Mouse (Mus musculus) midbrain, embryonic 12.5 days (tissue): ENCODE measurements around the gene Fgfr2. TPM values are rescaled to one million over a fixed set of nuclear protein-coding genes. Genes with fewer than 3 reads are reported as not detected.

Experiments used
- ATAC-seq: fragments of 200-750 bp; cut with Nextera tagmentation; 2 replicates; pipeline ENCODE4 v1.8.0; 2017; ENCODE audit warnings: low read depth, moderate TSS enrichment, moderate library complexity; ENCODE audit not compliant: low FRiP score
- H3K27ac ChIP-seq: fragments of 300-500 bp; sonication (generic); replicated peaks from 2 replicates; pipeline ENCODE4 v1.5.1; 2016; ENCODE audit warnings: mild to moderate bottlenecking
- H3K27me3 ChIP-seq: fragments of 300-500 bp; sonication (generic); 2 replicates; pipeline ENCODE4 v1.6.1; 2016; ENCODE audit warnings: mild to moderate bottlenecking
- H3K36me3 ChIP-seq: fragments of 300-500 bp; sonication (generic); 2 replicates; pipeline ENCODE4 v1.6.1; 2016
- H3K4me1 ChIP-seq: fragments of 300-500 bp; sonication (generic); 2 replicates; pipeline ENCODE4 v1.6.1; 2016
- H3K4me2 ChIP-seq: fragments of 300-500 bp; sonication (generic); replicated peaks from 2 replicates; pipeline ENCODE4 v1.6.1; 2016; ENCODE audit warnings: mild to moderate bottlenecking, moderate library complexity
- H3K4me3 ChIP-seq: fragments of 300-500 bp; sonication (generic); 2 replicates; pipeline ENCODE4 v1.5.1; 2016; ENCODE audit warnings: mild to moderate bottlenecking
- H3K9ac ChIP-seq: fragments of 300-500 bp; sonication (generic); replicated peaks from 2 replicates; pipeline ENCODE4 v1.6.1; 2016; ENCODE audit warnings: mild to moderate bottlenecking, moderate library complexity
- H3K9me3 ChIP-seq: fragments of 300-500 bp; sonication (generic); 2 replicates; pipeline ENCODE4 v1.6.1; 2016; ENCODE audit warnings: mild to moderate bottlenecking
- WGBS: fragments of 180-500 bp; shearing (Covaris S2); methylation state at CpG from one replicate; pipeline ENCODE4 v1.1.7; 2016; 5-methylcytosine and 5-hydroxymethylcytosine counted together
- polyA plus RNA-seq: library from polyadenylated mRNA; unstranded; fragments of >200 nt; fragmentation: Nextera tagmentation; extraction: Ambion mirVana; gene quantifications from 2 replicates; pipeline ENCODE4 v1.2.1, GENCODE M21; 2016

Fgfr2 gene
- polyA plus RNA-seq, 1 experiment from 2014 or later: 96.5 TPM

DNA sequence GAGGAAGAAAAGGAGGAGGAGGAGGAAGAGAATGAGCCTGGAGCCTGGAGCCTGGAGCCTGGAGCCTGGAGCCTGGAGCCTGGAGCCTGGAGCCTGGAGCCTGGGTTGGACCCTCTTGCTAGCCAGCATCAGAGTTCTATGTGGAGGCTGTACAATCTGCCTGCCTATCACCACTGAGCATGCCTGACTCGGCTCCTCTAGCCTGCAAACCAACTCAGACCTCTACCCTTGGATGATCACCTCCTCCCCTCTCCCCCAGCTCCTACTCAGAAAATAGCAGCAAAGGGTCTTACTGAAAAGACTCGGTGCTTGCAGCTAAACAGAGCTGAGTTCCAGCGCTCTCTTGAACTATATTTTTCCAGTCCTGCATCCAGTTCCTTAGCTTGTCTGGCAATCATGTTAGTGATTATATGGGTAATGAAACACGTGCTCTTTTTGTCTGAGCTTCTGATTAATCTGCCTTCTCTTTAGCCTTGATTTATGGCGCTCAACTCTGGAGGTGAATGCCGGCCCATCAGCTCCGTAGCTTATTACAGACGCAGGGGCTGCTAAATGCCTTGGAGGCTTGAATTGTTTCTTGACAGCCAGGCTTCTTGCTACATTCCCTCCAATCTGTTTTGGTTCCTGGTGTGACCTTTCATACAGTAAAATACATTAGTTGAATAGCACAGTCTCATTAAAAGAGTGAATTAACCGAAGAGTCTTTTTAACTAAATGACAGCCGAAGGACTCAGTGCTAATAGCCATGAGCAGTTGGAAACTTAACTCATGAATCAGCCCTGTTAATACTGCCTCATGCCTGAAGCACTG, 1345.5 kb downstream of the Fgfr2 start:
- H3K4me2 ChIP-seq: 0 out of 2 replicates have a peak overlapping the region, but pooled peaks have one; percentile 1
- H3K27me3 ChIP-seq: peaks cover 41% of the 10 kb centered on the region
- H3K4me1 ChIP-seq: peaks cover 26% of the 10 kb centered on the region
- H3K9ac ChIP-seq: no peak overlapping the region
- H3K4me3 ChIP-seq: no peak overlapping the region
- 0 out of 2 replicates have a peak overlapping the region, but pooled peaks have one; percentile 30 for H3K27ac ChIP-seq
- no peaks in the 10 kb centered on the region for H3K9me3 ChIP-seq
- ATAC-seq: peak; percentile 66
- WGBS: 39% methylated on average over 10 of the region's 10 CpGs
- no peaks in the 10 kb centered on the region for H3K36me3 ChIP-seq

DNA sequence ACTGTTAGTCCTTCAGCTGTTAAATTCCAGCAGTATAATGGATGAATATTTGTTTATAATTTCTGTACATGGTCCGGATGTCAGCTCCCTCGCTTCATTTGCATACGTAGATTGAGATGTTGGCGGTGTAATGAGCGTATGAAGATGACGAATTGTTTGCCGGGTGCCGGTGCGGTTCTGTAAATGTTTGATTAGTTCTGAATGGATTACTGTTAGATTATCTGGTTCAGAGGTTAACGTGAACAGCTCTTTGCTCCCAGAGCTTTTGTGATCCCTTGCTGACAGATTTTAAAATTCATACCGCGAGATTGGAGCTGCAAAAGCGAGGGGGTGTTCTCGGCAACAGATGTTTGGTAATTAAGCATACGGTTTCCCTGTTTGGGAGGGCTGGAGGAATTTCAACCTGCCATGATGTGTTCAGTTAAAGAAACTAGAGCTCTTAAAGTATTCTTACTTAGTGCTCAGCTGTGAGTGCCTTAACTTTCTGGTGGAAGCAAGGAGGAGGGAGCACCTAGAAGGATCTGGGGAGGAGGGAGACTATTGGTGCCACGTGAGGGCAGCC, 1346.9 kb downstream of the Fgfr2 start:
- Histone ChIP-seq H3K4me2 (no peak overlapping the region), H3K9ac (no peak overlapping the region), H3K9me3 (no peaks in the 10 kb centered on the region), H3K27ac (no peak overlapping the region), H3K36me3 (no peaks in the 10 kb centered on the region), H3K4me3 (no peak overlapping the region), H3K27me3 (peaks cover 35% of the 10 kb centered on the region), H3K4me1 (peaks cover 26% of the 10 kb centered on the region)
- no peak for ATAC-seq
- WGBS: 61% methylated on average over 16 of the region's 16 CpGs

DNA sequence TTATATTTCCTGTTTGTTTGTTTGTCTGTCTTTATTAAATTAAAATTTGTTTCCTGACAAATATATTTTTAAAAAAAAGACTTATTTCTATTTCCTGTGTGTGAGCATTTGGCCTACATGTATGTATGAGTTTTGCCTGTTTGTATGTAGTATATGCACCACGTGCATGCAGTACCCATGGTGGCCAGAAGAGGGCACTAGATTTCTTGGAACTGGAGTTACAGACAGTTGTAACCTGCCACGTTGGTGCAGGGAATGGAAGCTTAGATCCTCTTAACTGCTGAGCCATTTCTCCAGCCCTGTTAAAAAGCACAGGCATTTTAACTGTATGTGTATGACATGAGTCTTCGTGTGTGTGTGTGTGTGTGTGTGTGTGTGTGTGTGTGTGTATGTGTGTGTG, 1365.2 kb downstream of the Fgfr2 start:
- no peak overlapping the region for H3K27ac ChIP-seq
- H3K27me3 ChIP-seq: peaks cover 14% of the 10 kb centered on the region; the same call in 1 of the 2 replicates
- WGBS: 88% methylated on average over 3 of the region's 3 CpGs
- H3K9ac ChIP-seq: no peak overlapping the region
- H3K4me2 ChIP-seq: no peak overlapping the region
- no peaks in the 10 kb centered on the region for H3K36me3 ChIP-seq
- no peak overlapping the region for H3K4me3 ChIP-seq
- no peak for ATAC-seq
- peaks cover 9% of the 10 kb centered on the region for H3K9me3 ChIP-seq
- H3K4me1 ChIP-seq: no peaks in the 10 kb centered on the region

DNA sequence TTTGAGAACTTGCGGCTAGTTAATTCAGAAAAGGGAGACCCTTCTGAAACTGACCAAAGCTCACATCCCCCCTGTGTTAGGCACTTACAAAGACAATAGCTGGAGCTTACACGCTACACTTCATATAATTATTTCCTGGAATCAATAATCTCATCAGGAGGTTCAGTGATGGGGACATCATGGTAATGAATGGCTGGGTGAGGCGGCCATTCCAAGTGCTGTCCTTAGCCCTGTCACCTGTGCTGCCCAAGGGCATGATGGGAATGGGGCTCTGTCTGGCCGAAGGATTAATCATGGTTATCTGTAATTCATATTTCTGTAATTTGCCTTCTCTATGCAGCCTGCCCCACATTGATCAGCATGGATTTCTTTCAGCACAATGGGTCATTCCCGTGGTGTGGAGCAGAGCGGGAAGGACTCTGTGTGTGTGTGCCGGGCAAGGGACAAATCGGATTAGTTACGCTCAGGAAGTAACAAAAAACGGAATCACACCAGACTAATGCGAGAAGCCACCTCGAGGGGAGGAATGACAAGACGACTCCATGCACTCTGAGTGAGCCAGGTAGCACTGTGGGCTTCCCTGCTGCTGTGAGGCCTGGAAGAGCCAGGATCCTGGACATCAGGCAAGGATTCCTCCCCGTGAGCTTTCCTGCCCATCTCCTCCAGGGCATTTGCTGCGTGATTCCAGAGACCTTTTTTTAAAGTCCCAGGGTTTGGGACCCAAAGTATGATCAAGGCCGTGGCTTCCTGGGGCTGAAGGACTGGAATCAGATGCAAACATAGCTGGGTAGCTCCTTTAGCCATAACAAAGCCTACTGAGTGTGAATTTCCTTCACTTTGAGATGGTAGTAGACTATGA, 1375.8 kb downstream of the Fgfr2 start:
- Histone ChIP-seq H3K9ac (no peak overlapping the region), H3K4me2 (peak overlapping the region; percentile 36), H3K27ac (no peak overlapping the region), H3K4me3 (no peak overlapping the region), H3K27me3 (peaks cover 92% of the 10 kb centered on the region), H3K4me1 (peaks cover 11% of the 10 kb centered on the region), H3K9me3 (no peaks in the 10 kb centered on the region), H3K36me3 (no peaks in the 10 kb centered on the region)
- ATAC-seq: peak; percentile 87
- 18% methylated on average over 16 of the region's 16 CpGs for WGBS

DNA sequence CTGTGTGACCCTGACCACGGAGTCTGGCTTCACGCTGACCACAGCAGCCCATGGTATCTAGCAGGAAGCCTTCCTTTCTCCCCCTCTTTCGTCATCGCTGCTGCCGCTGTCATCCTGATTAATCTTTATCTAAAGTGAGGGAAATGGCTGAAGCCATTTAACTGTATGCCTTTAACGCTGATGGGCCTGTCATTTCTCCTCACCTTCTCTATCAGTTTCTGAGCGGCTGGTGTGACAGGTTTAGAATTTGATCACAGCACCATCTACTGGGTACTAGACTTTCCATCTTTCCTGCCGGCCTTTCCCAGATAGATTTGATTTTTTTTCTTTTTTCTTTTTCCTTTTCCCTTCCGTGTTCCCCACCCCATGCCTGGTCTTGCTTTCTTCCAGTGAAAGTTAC, 1376.4 kb downstream of the Fgfr2 start:
- Histone ChIP-seq H3K27me3 (peaks cover 94% of the 10 kb centered on the region), H3K9me3 (no peaks in the 10 kb centered on the region), H3K4me1 (peaks cover 11% of the 10 kb centered on the region), H3K9ac (no peak overlapping the region), H3K4me3 (no peak overlapping the region), H3K4me2 (peak overlapping the region; percentile 36), H3K27ac (no peak overlapping the region), H3K36me3 (no peaks in the 10 kb centered on the region)
- peak; percentile 28; the same call in 1 of the 2 replicates for ATAC-seq
- 20% methylated on average over 9 of the region's 9 CpGs for WGBS

DNA sequence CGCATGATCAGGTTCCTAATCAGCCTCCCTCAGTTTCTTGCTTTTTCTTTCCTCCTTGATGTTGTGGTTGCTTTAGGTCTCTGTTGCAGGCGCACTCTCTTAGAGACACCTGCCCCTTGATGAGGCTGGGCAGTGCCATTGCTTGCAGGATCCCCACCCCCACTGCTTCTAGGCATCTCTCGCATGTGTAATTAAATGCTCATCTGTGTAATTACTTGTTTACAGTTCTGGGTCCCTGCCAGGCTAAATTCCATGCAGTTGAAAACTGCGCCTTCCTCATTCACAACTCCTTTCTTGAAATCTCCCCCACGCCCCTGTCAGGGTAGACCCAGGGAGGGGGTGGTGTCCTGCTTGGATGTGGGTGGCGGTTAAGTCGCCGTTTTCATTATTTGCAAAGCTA, 1380.0 kb downstream of the Fgfr2 start:
- H3K9me3 ChIP-seq: no peaks in the 10 kb centered on the region
- ATAC-seq: no peak
- no peak overlapping the region for H3K4me3 ChIP-seq
- peaks cover 78% of the 10 kb centered on the region for H3K27me3 ChIP-seq
- WGBS: 73% methylated on average over 8 of the region's 8 CpGs
- H3K4me1 ChIP-seq: peaks cover 11% of the 10 kb centered on the region
- H3K4me2 ChIP-seq: no peak overlapping the region
- no peak overlapping the region for H3K27ac ChIP-seq
- no peak overlapping the region for H3K9ac ChIP-seq
- H3K36me3 ChIP-seq: no peaks in the 10 kb centered on the region

DNA sequence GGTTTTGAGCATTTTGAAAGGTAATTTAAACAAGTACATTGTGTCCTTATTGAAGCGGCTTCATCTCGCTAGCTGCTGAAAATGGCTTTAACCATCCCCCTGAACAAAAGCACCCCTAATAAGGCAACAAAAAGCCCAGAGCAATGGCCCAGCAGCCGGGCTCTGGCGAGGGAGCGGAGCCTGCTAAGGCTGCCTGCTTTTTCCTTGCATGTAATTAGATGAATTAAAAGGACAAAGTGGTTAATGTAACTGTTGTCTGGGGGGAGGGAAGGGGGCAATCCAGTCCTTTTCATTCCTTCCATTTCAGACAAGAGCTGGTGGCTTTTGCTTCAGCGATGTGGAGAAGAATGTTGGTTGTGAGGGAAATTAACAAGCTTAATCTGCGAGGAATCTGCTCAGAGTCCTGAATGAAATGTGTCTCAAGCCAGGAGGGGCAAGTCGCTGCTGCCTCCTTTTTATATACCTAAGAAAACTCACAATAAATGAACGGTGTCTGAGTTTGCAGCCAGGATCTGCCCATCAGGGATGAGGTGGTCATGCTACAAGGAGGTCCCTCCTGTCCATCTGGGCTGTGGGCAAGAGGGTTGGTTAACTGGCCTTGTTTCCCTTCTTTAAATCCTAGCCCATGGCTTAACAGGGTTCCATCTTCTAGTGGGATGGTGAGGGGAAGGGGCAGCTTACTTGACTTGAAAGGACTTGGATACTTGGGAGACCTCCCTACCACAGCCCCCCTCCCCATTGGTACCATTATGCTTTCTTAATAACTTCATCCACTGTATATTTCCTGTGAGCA, 1400.2 kb downstream of the Fgfr2 start:
- 6% methylated on average over 9 of the region's 9 CpGs for WGBS
- Histone ChIP-seq H3K9me3 (no peaks in the 10 kb centered on the region), H3K4me2 (peak overlapping the region; percentile 37), H3K4me1 (peaks cover 17% of the 10 kb centered on the region), H3K36me3 (no peaks in the 10 kb centered on the region), H3K27me3 (peaks cover 46% of the 10 kb centered on the region), H3K4me3 (no peak overlapping the region), H3K27ac (no peak overlapping the region), H3K9ac (no peak overlapping the region)
- peak; percentile 66; the same call in 1 of the 2 replicates for ATAC-seq

DNA sequence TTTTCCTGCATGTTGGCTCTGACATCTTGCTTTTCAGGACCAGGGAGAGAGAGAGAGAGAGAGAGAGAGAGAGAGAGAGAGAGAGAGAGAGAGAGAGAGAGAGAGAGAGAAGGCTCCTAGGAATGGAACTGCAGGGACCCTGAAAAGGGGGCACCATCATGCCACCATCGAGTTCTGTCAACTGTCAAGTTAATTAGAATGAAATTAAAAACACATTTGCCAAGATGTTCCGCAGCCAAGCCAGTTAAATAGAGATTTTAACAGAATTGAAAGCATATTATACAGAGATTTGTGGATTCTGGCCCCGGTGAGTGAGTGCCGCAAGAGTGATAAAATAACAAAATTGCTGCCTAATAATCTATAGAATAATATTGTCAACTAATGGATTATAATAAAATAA, 1400.8 kb downstream of the Fgfr2 start:
- H3K27ac ChIP-seq: no peak overlapping the region
- H3K27me3 ChIP-seq: peaks cover 44% of the 10 kb centered on the region
- H3K4me2 ChIP-seq: peak overlapping the region; percentile 37; the same call in 1 of the 2 replicates
- peaks cover 22% of the 10 kb centered on the region for H3K4me1 ChIP-seq
- no peaks in the 10 kb centered on the region for H3K9me3 ChIP-seq
- H3K9ac ChIP-seq: no peak overlapping the region
- no peak for ATAC-seq
- no peaks in the 10 kb centered on the region for H3K36me3 ChIP-seq
- no peak overlapping the region for H3K4me3 ChIP-seq
- 36% methylated on average over 4 of the region's 4 CpGs for WGBS

DNA sequence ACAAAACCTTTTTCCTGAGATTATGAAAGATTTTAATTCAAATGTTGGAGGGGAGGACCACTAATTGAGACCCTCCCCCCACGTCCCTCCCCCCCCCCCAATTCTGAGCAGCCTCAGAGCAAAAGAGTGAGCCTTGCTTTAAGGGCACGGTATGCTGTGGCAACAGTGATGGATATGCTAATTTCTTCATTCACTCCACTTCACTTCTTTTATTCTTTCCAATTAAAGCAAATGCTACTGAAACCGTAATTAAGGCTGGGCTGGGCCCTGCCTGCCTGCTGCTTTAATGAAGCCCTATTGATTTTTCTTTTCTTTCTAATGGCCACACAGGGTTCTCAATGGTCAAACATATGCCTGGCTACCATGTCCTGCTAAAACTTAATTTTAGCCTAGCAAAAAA, 1404.9 kb downstream of the Fgfr2 start:
- ATAC-seq: no peak

DNA sequence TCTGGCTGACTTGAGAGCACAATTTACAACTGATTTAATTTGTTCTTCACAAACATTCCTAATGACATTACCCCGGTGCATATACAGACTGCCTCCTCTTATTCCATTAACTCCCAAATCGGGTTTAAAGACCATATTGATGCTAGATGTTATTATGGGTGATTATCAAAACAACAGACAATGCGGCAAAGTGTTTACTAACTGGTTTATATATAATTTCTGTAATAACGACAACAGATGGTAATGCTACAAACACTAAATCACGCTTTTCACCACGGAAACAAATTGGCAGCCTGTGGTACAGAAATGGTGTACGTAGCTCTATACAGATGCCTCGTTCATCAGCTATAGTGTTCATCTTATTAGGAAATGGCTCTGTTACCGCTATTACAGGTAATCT, 1410.1 kb downstream of the Fgfr2 start:
- Histone ChIP-seq H3K4me3 (no peak overlapping the region), H3K27me3 (peaks cover 18% of the 10 kb centered on the region), H3K9ac (no peak overlapping the region), H3K27ac (no peak overlapping the region), H3K4me2 (no peak overlapping the region), H3K4me1 (peaks cover 7% of the 10 kb centered on the region; the same call in 1 of the 2 replicates), H3K9me3 (no peaks in the 10 kb centered on the region), H3K36me3 (no peaks in the 10 kb centered on the region)
- 88% methylated on average over 9 of the region's 9 CpGs for WGBS
- ATAC-seq: no peak

More for the DNA sequence above, 1404.9 kb downstream of the Fgfr2 start:
- Histone ChIP-seq H3K36me3 (no peaks in the 10 kb centered on the region), H3K27me3 (peaks cover 39% of the 10 kb centered on the region), H3K4me3 (no peak overlapping the region), H3K27ac (no peak overlapping the region), H3K9me3 (no peaks in the 10 kb centered on the region), H3K9ac (no peak overlapping the region), H3K4me1 (peaks cover 20% of the 10 kb centered on the region), H3K4me2 (no peak overlapping the region)
- 38% methylated on average over 3 of the region's 3 CpGs for WGBS

DNA sequence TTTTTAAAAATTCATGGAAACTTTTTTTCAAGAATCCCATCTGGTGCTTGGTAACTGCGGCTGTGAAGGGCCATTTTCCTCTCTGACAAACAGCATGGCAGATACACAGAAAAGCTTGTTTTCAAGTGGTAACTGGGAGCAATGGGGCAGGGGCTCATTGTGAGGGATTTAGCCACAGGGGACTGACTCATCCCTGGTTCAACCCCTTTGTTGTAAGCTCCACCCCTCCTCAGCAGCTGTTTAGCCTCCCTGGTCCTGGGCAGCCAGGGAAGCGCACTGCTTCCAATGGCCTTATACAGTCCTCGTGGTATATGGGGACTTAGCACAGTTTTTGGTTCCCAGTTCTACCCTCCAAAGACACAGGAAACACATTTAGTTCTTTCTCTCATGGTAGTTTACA, 1426.3 kb downstream of the Fgfr2 start:
- WGBS: 6% methylated on average over 3 of the region's 3 CpGs
- H3K27ac ChIP-seq: no peak overlapping the region
- H3K4me1 ChIP-seq: peaks cover 12% of the 10 kb centered on the region
- peak; percentile 73; the same call in 1 of the 2 replicates for ATAC-seq
- H3K27me3 ChIP-seq: no peaks in the 10 kb centered on the region
- H3K9ac ChIP-seq: no peak overlapping the region
- H3K4me3 ChIP-seq: no peak overlapping the region
- no peaks in the 10 kb centered on the region for H3K36me3 ChIP-seq
- H3K4me2 ChIP-seq: no peak overlapping the region
- H3K9me3 ChIP-seq: no peaks in the 10 kb centered on the region
